Mouse (Mus musculus): ENCODE results near the gene Yy2.

DNA sequence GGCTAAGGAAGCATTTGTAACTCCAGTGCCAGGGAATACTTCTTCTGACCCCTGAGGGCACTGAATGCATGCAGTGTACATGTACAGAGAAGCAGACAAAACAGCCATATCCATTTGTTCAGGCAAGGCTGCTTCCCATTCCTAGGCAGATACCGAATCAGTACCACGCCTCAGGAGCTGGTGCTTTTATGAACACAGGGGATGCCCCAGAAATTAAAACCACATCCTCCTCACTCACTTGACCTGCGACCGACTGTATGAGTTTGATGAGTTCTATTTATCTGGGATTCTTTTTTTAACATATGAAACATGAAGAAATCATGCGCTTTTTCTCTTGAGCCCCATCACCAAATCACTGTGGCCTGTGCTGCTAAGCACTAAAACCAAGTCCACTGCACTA, 28.0 kb upstream of the Yy2 start:
- TF ChIP-seq TAL1 (IDR thresholded peaks at IDR 0.05; ENCODE audit: low read length) (no peak), GATA1 (IDR thresholded peaks at IDR 0.05; ENCODE audit: low read length) (no peak)
